Mouse (Mus musculus): ENCODE data around the gene Daam1. TPM values are rescaled to one million over a fixed set of nuclear protein-coding genes. Genes with fewer than 3 reads are reported as not detected.

The Daam1 gene
- polyA plus RNA-seq, 1 experiment from 2014 or later: 8.8 TPM

DNA sequence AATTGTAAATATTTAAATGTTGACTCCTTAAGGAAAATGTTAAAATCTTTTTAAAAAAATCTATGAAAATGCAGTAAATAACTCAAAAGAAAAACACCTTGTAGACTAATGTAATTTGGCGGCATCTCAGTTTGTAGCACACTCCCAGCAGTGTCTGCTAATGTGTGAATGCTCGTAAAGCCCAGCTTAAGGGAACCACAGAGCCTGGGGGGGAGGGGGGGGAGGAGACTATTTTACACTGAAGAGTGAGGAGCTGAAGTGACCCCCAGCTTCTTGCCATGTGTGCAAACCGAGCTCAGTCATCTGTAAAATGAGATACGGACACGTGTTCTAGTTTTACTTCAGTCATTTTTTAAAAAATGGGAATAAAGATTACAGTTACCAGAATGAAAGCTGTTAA is 16.7 kb downstream of the Daam1 start:
- Histone ChIP-seq H3K36me3 (peaks cover 15% of the 10 kb centered on the region; the same call in 1 of the 2 replicates), H3K9me3 (replicated peaks) (no peaks in the 10 kb centered on the region), H3K27me3 (no peaks in the 10 kb centered on the region), H3K4me1 (replicated peaks) (peaks cover 69% of the 10 kb centered on the region), H3K27ac (no peak overlapping the region), H3K9ac (no peak overlapping the region), H3K4me3 (replicated peaks) (no peak overlapping the region), H3K4me2 (no peak overlapping the region)
- no peak for ATAC-seq (ENCODE audit: low read depth)
- no peak for DNase-seq
- 80% methylated on average over 5 of the region's 5 CpGs for WGBS (ENCODE audit: insufficient replicate concordance)

DNA sequence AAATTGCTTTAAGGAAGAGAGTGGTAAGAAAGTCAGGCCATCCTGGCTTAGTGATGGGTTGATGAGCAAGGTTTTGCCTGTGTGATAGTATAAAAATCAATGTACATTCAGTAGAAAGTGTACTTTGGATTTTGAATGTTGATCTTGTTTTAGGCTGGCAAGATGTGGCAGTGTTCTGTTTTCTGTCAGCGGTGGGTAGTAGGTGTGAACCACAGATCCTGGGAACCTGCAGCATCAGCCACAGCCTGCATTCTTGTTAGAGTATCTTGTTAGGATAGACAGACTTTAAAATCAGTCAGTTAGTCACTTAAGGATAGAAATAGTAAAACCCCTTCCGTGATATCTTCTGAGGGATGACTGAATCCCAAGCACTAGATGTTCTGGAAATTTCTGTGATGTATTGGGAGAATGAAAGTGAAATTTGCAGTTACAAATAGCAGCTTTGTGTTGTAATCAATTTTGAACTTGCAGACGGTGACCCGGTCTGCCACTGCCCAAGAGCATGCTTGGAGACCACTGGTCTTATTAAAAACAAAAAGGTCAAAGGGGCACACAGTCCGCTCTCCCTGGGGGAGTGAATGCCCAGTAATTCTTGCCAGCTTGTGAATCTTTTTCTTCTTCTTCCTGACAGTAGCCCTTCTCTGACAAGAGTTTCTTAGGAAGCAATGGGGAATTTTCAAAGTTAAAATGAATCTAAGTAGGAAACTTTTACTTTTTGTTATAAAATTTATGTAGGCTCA is 17.3 kb downstream of the Daam1 start:
- H3K27ac ChIP-seq: no peak overlapping the region
- H3K9me3 ChIP-seq (replicated peaks): no peaks in the 10 kb centered on the region
- 74% methylated on average over 5 of the region's 5 CpGs for WGBS (ENCODE audit: insufficient replicate concordance)
- DNase-seq (no peak), ATAC-seq (ENCODE audit: low read depth) (no peak)
- no peak overlapping the region for H3K4me3 ChIP-seq (replicated peaks)
- no peak overlapping the region for H3K4me2 ChIP-seq
- peaks cover 11% of the 10 kb centered on the region; the same call in 1 of the 2 replicates for H3K36me3 ChIP-seq
- no peaks in the 10 kb centered on the region for H3K27me3 ChIP-seq
- H3K4me1 ChIP-seq (replicated peaks): peaks cover 69% of the 10 kb centered on the region
- no peak overlapping the region for H3K9ac ChIP-seq

DNA sequence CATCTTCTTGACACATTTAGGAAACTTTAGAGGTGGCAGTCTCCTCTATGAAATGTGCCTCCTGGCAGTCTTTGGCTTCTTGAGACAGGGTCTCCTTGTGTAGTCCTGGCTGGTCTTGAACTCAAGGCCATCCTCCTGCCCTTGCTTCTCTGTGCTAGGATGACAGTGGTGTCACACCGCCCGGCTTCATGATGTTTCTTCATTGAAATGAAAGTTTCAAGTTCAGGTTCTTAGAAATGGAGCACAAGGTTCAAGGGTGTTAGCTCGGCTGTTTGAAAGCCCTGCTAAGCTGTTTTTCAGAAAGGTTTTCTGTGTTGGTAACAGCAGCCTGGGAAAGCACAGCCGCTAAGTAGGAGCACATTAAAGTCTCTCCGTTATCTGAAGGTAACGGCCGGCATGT is 18.2 kb downstream of the Daam1 start:
- Histone ChIP-seq H3K27ac (no peak overlapping the region), H3K4me2 (no peak overlapping the region), H3K4me1 (replicated peaks) (peaks cover 69% of the 10 kb centered on the region), H3K36me3 (peaks cover 13% of the 10 kb centered on the region), H3K9ac (no peak overlapping the region), H3K9me3 (replicated peaks) (no peaks in the 10 kb centered on the region), H3K27me3 (no peaks in the 10 kb centered on the region), H3K4me3 (replicated peaks) (no peak overlapping the region)
- ATAC-seq (ENCODE audit: low read depth) (no peak), DNase-seq (no peak)
- WGBS (ENCODE audit: insufficient replicate concordance): 87% methylated on average over 7 of the region's 7 CpGs

GRCm38 (mm10) chr12:71850135-71850534 is 19.3 kb downstream of the Daam1 start:
- no peak overlapping the region for H3K4me3 ChIP-seq (replicated peaks)
- H3K27ac ChIP-seq: peak overlapping the region; percentile 4; the same call in 1 of the 2 replicates
- ATAC-seq (ENCODE audit: low read depth): no peak
- no peak overlapping the region for H3K4me2 ChIP-seq
- peaks cover 73% of the 10 kb centered on the region for H3K4me1 ChIP-seq (replicated peaks)
- no peaks in the 10 kb centered on the region for H3K27me3 ChIP-seq
- DNase-seq: no peak
- peaks cover 16% of the 10 kb centered on the region for H3K36me3 ChIP-seq
- H3K9me3 ChIP-seq (replicated peaks): no peaks in the 10 kb centered on the region
- WGBS (ENCODE audit: insufficient replicate concordance): 73% methylated on average over 5 of the region's 5 CpGs
- H3K9ac ChIP-seq: no peak overlapping the region

DNA sequence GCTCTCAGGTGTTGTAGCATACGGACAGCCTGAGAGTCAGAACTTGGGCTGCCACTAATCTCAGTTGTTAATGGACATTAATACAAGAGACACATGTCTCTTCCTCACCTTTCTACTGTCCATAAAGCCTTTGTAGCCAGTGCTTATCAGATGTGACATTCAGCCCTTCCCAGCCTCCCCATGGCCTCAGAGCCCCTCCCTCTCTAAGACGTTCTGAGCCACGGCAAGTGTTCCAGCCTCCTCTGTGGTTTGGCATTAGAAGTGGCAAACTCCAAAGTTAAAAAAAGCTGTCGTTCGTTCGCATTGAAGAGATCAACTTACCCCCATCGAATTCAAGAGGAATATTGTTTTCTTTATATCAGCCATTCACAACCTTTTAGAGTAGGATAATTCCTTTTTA is 21.8 kb downstream of the Daam1 start:
- no peaks in the 10 kb centered on the region for H3K9me3 ChIP-seq (replicated peaks)
- H3K36me3 ChIP-seq: peaks cover 17% of the 10 kb centered on the region; the same call in 1 of the 2 replicates
- H3K27ac ChIP-seq: no peak overlapping the region
- WGBS (ENCODE audit: insufficient replicate concordance): 38% methylated on average over 7 of the region's 7 CpGs
- H3K4me1 ChIP-seq (replicated peaks): peaks cover 89% of the 10 kb centered on the region
- DNase-seq: no peak
- H3K4me3 ChIP-seq (replicated peaks): no peak overlapping the region
- H3K27me3 ChIP-seq: no peaks in the 10 kb centered on the region
- no peak overlapping the region for H3K4me2 ChIP-seq
- H3K9ac ChIP-seq: no peak overlapping the region
- ATAC-seq (ENCODE audit: low read depth): no peak

- Histone ChIP-seq H3K4me2 (no peak overlapping the region), H3K27ac (no peak overlapping the region), H3K4me1 (replicated peaks) (peaks cover 86% of the 10 kb centered on the region), H3K36me3 (peaks cover 25% of the 10 kb centered on the region; the same call in 1 of the 2 replicates), H3K9ac (no peak overlapping the region), H3K9me3 (replicated peaks) (no peaks in the 10 kb centered on the region), H3K4me3 (replicated peaks) (no peak overlapping the region), H3K27me3 (no peaks in the 10 kb centered on the region)
- no peak for DNase-seq
- 67% methylated on average over 3 of the region's 3 CpGs for WGBS (ENCODE audit: insufficient replicate concordance)
- ATAC-seq (ENCODE audit: low read depth): no peak
These were observed 22.8 kb downstream of the Daam1 start for GRCm38 (mm10) chr12:71853694-71854093.

GRCm38 (mm10) chr12:71854191-71854590 is 23.3 kb downstream of the Daam1 start:
- Histone ChIP-seq H3K27ac (no peak overlapping the region), H3K4me2 (no peak overlapping the region), H3K9ac (no peak overlapping the region), H3K27me3 (no peaks in the 10 kb centered on the region), H3K9me3 (replicated peaks) (no peaks in the 10 kb centered on the region), H3K4me3 (replicated peaks) (no peak overlapping the region), H3K36me3 (peaks cover 25% of the 10 kb centered on the region; the same call in 1 of the 2 replicates), H3K4me1 (replicated peaks) (peaks cover 81% of the 10 kb centered on the region)
- WGBS (ENCODE audit: insufficient replicate concordance): 63% methylated on average over 6 of the region's 6 CpGs
- DNase-seq (no peak), ATAC-seq (ENCODE audit: low read depth) (no peak)

GRCm38 (mm10) chr12:71855730-71856479 is 25.0 kb downstream of the Daam1 start:
- Histone ChIP-seq H3K9me3 (replicated peaks) (no peaks in the 10 kb centered on the region), H3K27me3 (no peaks in the 10 kb centered on the region), H3K4me2 (no peak overlapping the region), H3K4me1 (replicated peaks) (peaks cover 68% of the 10 kb centered on the region), H3K4me3 (replicated peaks) (no peak overlapping the region), H3K36me3 (peaks cover 39% of the 10 kb centered on the region), H3K9ac (0 out of 2 replicates have a peak overlapping the region, but pooled peaks have one; percentile 12), H3K27ac (no peak overlapping the region)
- DNase-seq: no peak
- ATAC-seq (ENCODE audit: low read depth): peak; percentile 50; the same call in 1 of the 2 replicates
- WGBS (ENCODE audit: insufficient replicate concordance): 56% methylated on average over 10 of the region's 10 CpGs

GRCm38 (mm10) chr12:71856480-71856754 is 25.5 kb downstream of the Daam1 start:
- H3K36me3 ChIP-seq: peaks cover 35% of the 10 kb centered on the region
- H3K4me3 ChIP-seq (replicated peaks): no peak overlapping the region
- H3K4me1 ChIP-seq (replicated peaks): peaks cover 63% of the 10 kb centered on the region
- no peak overlapping the region for H3K4me2 ChIP-seq
- H3K9me3 ChIP-seq (replicated peaks): no peaks in the 10 kb centered on the region
- H3K27ac ChIP-seq: no peak overlapping the region
- no peaks in the 10 kb centered on the region for H3K27me3 ChIP-seq
- H3K9ac ChIP-seq: no peak overlapping the region
- DNase-seq: no peak
- no peak for ATAC-seq (ENCODE audit: low read depth)

DNA sequence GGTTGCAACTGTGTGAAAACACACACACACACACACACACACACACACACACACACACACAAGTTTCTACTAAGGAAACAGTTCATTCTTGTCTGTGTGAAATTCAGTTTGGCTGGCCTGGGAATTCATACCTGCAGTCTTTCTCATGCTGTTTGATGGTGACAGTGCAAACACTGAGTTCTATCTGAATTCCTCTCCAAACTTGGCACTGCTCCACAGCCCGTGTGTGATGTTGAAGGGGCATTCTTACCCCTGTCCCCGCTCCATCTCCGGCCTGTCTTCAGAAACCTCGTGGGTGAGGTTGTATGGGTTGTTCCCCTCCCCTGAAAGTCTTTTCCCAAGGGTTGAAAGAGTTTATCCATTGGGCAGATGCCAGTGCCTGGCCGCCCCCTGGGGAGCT is 28.2 kb downstream of the Daam1 start:
- Histone ChIP-seq H3K36me3 (peaks cover 37% of the 10 kb centered on the region), H3K9ac (no peak overlapping the region), H3K4me2 (no peak overlapping the region), H3K27ac (no peak overlapping the region), H3K9me3 (replicated peaks) (no peaks in the 10 kb centered on the region), H3K4me1 (replicated peaks) (peaks cover 49% of the 10 kb centered on the region), H3K4me3 (replicated peaks) (no peak overlapping the region), H3K27me3 (no peaks in the 10 kb centered on the region)
- DNase-seq (no peak), ATAC-seq (ENCODE audit: low read depth) (no peak)
- WGBS (ENCODE audit: insufficient replicate concordance): 72% methylated on average over 5 of the region's 5 CpGs

DNA sequence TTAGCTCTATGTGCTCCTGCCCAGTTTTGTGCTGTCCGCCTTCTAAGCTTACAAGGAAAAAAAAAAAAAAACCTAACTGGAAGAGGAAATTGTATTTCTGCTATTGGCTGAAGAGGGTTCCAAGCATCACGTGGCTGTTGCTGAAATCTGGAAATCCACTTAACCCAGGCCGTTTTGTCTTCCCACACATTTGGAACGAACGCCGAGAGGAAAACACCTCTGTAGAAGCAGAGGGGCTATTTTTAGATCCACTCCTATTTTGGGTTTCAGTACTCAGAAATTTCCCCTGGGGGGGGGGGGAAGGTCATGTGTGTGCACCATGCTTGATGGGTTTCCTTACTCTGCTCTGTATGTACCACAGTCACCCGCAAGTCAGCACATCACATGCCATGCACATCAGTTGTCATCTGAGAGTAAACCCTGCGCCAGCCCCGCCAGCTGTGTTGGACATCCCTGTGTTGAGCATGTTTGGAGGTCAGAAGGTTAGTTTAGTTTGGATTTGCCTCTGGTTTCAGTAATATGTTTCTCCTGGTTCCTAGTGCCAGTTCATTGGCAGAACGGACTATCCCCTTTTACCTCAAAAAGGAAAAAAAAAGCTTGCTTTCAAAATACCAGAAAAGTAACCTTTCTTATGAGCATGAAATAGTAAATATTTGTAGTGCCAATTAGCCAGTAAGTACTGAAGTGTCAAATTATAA is 33.1 kb downstream of the Daam1 start:
- Histone ChIP-seq H3K9me3 (replicated peaks) (no peaks in the 10 kb centered on the region), H3K4me2 (no peak overlapping the region), H3K4me3 (replicated peaks) (no peak overlapping the region), H3K36me3 (peaks cover 26% of the 10 kb centered on the region), H3K27ac (no peak overlapping the region), H3K27me3 (no peaks in the 10 kb centered on the region), H3K4me1 (replicated peaks) (peaks cover 23% of the 10 kb centered on the region), H3K9ac (no peak overlapping the region)
- WGBS (ENCODE audit: insufficient replicate concordance): 64% methylated on average over 10 of the region's 10 CpGs
- DNase-seq (no peak), ATAC-seq (ENCODE audit: low read depth) (no peak)
